Mouse (Mus musculus) spleen, adult 2 months (tissue): ENCODE data around the gene Tnpo3. TPM values are rescaled to one million over a fixed set of nuclear protein-coding genes. Genes with fewer than 3 reads are reported as not detected.

Source experiments
- DNase-seq, 2 experiments: peaks; one replicate each; pipeline versions ENCODE4 v3.0.0 to v3.0.0-alpha.2; 2012 to 2021; ENCODE audit warnings: low spot score in 2 of 2, low read depth in 1 of 2
- H3K27ac ChIP-seq: fragments of 200-500 bp; 2 replicates; pipeline ENCODE4 v1.5.1; 2012; ENCODE audit warnings: low read length, inconsistent platforms; ENCODE audit not compliant: insufficient read depth
- H3K27me3 ChIP-seq: fragments of 200-500 bp; 2 replicates; pipeline ENCODE4 v1.6.1; 2012; ENCODE audit warnings: mild to moderate bottlenecking, moderate library complexity, low read length, inconsistent platforms; ENCODE audit not compliant: control insufficient read depth, insufficient read depth
- H3K36me3 ChIP-seq: fragments of 200-500 bp; 2 replicates; pipeline ENCODE4 v1.6.1; 2012; ENCODE audit warnings: mild to moderate bottlenecking, low read length, inconsistent platforms; ENCODE audit not compliant: control insufficient read depth, insufficient read depth
- H3K4me1 ChIP-seq: fragments of 200-500 bp; 2 replicates; pipeline ENCODE4 v1.6.1; 2011; ENCODE audit warnings: inconsistent platforms; ENCODE audit not compliant: control insufficient read depth, insufficient read depth, insufficient read length
- H3K4me3 ChIP-seq: fragments of 200-500 bp; 2 replicates; pipeline ENCODE4 v1.5.1; 2011; ENCODE audit warnings: mild to moderate bottlenecking, inconsistent platforms; ENCODE audit not compliant: insufficient read depth, insufficient read length; ENCODE audit errors: extremely low read depth
- CTCF ChIP-seq: fragments of 200-500 bp; IDR thresholded peaks from 2 replicates; pipeline ENCODE4 v1.5.1; 2011; ENCODE audit warnings: mild to moderate bottlenecking, inconsistent platforms; ENCODE audit not compliant: insufficient read depth, insufficient read length, insufficient replicate concordance; ENCODE audit errors: extremely low read depth
- POLR2A ChIP-seq: fragments of 200-500 bp; IDR thresholded peaks from 2 replicates; pipeline ENCODE4 v1.6.1; 2011; ENCODE audit warnings: low read depth, low read length, inconsistent platforms
- WGBS: fragments of 180-500 bp; shearing (Covaris S2); methylation state at CpG from one replicate; pipeline ENCODE4 v1.1.7; 2018; 5-methylcytosine and 5-hydroxymethylcytosine counted together
- polyA plus RNA-seq: library from polyadenylated mRNA; depleted of rRNA; stranded (reverse); fragments of >200 nt; gene quantifications from 2 replicates; pipeline ENCODE4 v1.2.3, GENCODE M21; 2012

The Tnpo3 gene
- polyA plus RNA-seq, 1 experiment, result 39.1 TPM

GRCm38 (mm10) chr6:29522626-29523300 is 86.9 kb downstream of the Tnpo3 start:
- WGBS, result 53% methylated on average over 6 of the region's 6 CpGs

GRCm38 (mm10) chr6:29517139-29517538 is 92.5 kb downstream of the Tnpo3 start:
- no peaks in the 10 kb centered on the region for H3K36me3 ChIP-seq
- H3K4me3 ChIP-seq, result no peak overlapping the region
- H3K27ac ChIP-seq, result no peak overlapping the region
- WGBS, result 2% methylated on average over 5 of the region's 5 CpGs
- H3K4me1 ChIP-seq, result peaks cover 4% of the 10 kb centered on the region; the same call in 1 of the 2 replicates
- no peak for TF ChIP-seq POLR2A
- peak; percentile 95 for TF ChIP-seq CTCF
- no peaks in the 10 kb centered on the region for H3K27me3 ChIP-seq
- DNase-seq, result peak; percentile 56 to 85

More at GRCm38 (mm10) chr6:29522626-29523300, 86.9 kb downstream of the Tnpo3 start:
- DNase-seq, result no peak
- H3K36me3 ChIP-seq, result no peaks in the 10 kb centered on the region
- H3K27me3 ChIP-seq, result no peaks in the 10 kb centered on the region; the same call in 1 of the 2 replicates
- peaks cover 11% of the 10 kb centered on the region; the same call in 1 of the 2 replicates for H3K4me1 ChIP-seq
- TF ChIP-seq POLR2A (no peak), CTCF (no peak)
- H3K27ac ChIP-seq, result peak overlapping the region; percentile 79
- H3K4me3 ChIP-seq, result no peak overlapping the region

- 2% methylated on average over 11 of the region's 11 CpGs for WGBS
- Histone ChIP-seq H3K27me3 (no peaks in the 10 kb centered on the region), H3K36me3 (no peaks in the 10 kb centered on the region), H3K4me1 (peaks cover 7% of the 10 kb centered on the region; the same call in 1 of the 2 replicates), H3K4me3 (peak overlapping the region; percentile 28; the same call in 1 of the 2 replicates), H3K27ac (peak overlapping the region; percentile 20; the same call in 1 of the 2 replicates)
- peak in 1 of 2 experiments; percentile 24 for DNase-seq
- no peak for TF ChIP-seq CTCF
- TF ChIP-seq POLR2A, result no peak; the same call in 1 of the 2 replicates
Measured at GRCm38 (mm10) chr6:29513284-29513683, 96.4 kb downstream of the Tnpo3 start.

- TF ChIP-seq POLR2A (no peak), CTCF (no peak)
- H3K4me3 ChIP-seq, result no peak overlapping the region
- 85% methylated on average over 2 of the region's 2 CpGs for WGBS
- peaks cover 13% of the 10 kb centered on the region for H3K4me1 ChIP-seq
- no peak for DNase-seq
- peaks cover 13% of the 10 kb centered on the region for H3K27me3 ChIP-seq
- no peaks in the 10 kb centered on the region for H3K36me3 ChIP-seq
- H3K27ac ChIP-seq, result no peak overlapping the region
Measured at GRCm38 (mm10) chr6:29509086-29509485, 100.6 kb downstream of the Tnpo3 start.

GRCm38 (mm10) chr6:29507447-29508309 is 102.0 kb downstream of the Tnpo3 start, which contains the start of gene Kcp:
Gene Kcp (minus strand): TSS chr6:29507952.
- Histone ChIP-seq H3K27ac (no peak within 1 kb of the TSS), H3K4me3 (peak within 1 kb of the TSS; percentile 40), H3K36me3 (no peaks in the 10 kb centered on the region), H3K4me1 (peaks cover 10% of the 10 kb centered on the region), H3K27me3 (peaks cover 13% of the 10 kb centered on the region)
- no peak for DNase-seq
- TF ChIP-seq POLR2A (no peak), CTCF (no peak)
- 5% methylated on average over 47 of the region's 47 CpGs for WGBS

- peaks cover 6% of the 10 kb centered on the region for H3K4me1 ChIP-seq
- peaks cover 13% of the 10 kb centered on the region for H3K27me3 ChIP-seq
- H3K36me3 ChIP-seq, result no peaks in the 10 kb centered on the region
- 49% methylated on average over 8 of the region's 8 CpGs for WGBS
- no peak overlapping the region for H3K27ac ChIP-seq
- no peak overlapping the region for H3K4me3 ChIP-seq
- TF ChIP-seq CTCF (no peak), POLR2A (no peak)
- no peak for DNase-seq
Measured at GRCm38 (mm10) chr6:29506834-29507233, 102.9 kb downstream of the Tnpo3 start.

- Histone ChIP-seq H3K4me3 (no peak overlapping the region), H3K27me3 (peaks cover 13% of the 10 kb centered on the region), H3K36me3 (no peaks in the 10 kb centered on the region), H3K27ac (no peak overlapping the region), H3K4me1 (peaks cover 6% of the 10 kb centered on the region)
- no peak for TF ChIP-seq POLR2A
- DNase-seq, result no peak
- WGBS, result 86% methylated on average over 5 of the region's 5 CpGs
Measured at GRCm38 (mm10) chr6:29505493-29505892, 104.2 kb downstream of the Tnpo3 start.
